Mouse (Mus musculus) neutrophil, adult 5-6 weeks (primary cell): ENCODE data around the gene Serinc5. TPM values are rescaled to one million over a fixed set of nuclear protein-coding genes. Genes with fewer than 3 reads are reported as not detected.

Experiments used
- ATAC-seq: fragments of 151-379, 151-347 bp; 2 replicates; pipeline ENCODE4 v1.8.0; 2017; ENCODE audit warnings: mild to moderate bottlenecking, moderate TSS enrichment; ENCODE audit not compliant: insufficient number of reproducible peaks, poor library complexity, low FRiP score, severe bottlenecking; ENCODE audit errors: extremely low read depth
- total RNA-seq: library from RNA; stranded (forward); fragments of 200-1000 nt; gene quantifications from 2 replicates; pipeline ENCODE4 v1.2.3, GENCODE M21; 2017

Serinc5 gene
- total RNA-seq, 1 experiment from 2014 or later, result 54.0 TPM

DNA sequence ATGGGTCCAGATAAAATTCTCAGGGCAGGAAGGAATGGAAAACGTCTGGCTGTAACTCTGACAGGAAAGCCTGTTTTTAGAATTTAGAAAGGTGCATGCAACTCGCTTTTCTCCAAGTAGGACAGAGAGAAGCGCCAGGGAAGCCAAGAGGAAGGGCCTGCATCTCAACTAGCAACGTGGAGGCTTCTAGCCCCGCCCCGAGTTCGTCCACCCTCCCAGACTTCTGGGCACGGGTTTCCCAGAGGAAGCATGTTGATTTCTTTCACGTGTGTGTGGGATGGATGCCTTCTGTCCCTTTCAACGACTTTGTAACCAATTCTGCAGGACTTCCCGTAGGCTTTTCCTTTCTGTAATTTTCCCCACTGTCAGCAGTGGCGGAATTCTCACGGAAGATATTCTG lies 118.9 kb downstream of the Serinc5 start:
- ATAC-seq, result no peak

DNA sequence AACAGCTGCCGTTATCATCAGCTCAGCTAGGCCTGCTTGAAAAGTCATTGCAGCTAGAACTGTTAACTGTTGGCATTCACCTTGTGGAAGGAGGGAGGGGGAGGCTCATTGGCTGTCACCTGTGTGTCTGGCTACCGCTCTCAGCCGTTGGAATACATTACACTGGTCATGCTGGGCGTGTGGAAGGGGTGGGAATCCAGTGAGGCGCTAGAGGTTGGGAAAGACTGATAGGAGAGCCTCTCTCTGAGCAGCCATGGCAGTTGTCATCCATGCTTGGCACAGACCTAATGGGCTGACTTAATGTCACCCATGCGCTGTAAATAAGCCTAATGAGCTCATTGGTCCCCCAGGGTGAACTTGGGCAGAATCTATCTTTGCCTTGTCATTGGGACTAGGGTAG lies 120.9 kb downstream of the Serinc5 start:
- ATAC-seq, result no peak

DNA sequence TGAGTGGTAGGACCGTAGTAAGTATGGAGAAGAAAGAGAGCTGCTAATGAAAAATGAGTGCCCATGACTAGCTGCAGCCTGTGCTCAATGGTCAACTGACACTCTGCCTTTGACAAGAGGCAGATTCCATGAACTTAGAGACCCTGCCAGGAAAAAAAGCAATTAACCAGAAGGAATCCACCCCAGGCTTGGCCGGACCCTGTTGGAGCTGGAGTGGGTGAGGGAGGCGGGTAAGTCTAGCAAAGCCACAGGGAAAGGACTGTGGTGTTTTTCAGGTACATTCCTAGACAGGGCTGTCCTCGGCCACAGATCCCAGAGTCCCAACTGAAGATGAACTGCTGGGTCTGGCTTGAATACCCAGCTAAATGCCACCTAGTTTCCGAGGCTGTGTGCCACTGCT lies 121.9 kb downstream of the Serinc5 start:
- ATAC-seq, result no peak

DNA sequence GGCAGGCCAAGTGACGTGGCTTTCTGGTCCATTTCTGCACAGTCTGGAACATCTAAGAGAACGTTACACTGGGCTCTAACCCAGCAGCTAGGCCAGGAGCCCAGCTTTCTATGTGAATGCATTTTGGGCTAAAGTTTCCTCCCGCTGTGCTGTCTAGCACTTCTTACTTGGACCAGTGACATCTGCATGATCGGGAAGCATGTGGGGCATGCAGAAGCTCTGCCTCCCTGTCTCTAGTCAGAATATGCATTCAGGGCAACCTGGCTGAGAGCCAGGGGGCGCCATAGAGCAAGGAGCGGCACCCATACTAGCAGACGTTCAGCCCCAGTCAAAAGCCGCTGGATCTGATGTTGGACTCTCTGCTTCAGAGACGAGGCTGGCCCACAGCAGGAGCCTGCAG lies 122.4 kb downstream of the Serinc5 start:
- peak; percentile 57 for ATAC-seq

DNA sequence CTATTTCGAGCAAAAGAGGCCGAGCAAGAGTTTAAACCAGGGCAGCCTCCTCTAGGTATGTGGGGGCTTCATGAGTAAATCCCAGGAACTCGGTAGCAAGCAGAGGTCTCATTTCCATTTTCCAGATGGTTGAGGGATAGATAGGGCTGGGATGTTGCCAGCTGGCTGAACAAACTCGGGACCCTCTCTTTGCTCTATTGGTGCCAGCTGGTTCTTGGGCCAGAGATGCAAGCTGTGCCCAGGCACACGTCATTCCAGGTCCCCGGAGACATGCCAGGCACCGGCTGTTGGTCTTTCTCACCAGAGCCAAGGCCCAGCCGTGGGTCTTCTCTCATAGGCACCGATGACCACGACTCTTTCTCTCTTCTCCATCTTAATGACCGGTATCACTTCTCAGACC lies 122.8 kb downstream of the Serinc5 start:
- ATAC-seq, result no peak

DNA sequence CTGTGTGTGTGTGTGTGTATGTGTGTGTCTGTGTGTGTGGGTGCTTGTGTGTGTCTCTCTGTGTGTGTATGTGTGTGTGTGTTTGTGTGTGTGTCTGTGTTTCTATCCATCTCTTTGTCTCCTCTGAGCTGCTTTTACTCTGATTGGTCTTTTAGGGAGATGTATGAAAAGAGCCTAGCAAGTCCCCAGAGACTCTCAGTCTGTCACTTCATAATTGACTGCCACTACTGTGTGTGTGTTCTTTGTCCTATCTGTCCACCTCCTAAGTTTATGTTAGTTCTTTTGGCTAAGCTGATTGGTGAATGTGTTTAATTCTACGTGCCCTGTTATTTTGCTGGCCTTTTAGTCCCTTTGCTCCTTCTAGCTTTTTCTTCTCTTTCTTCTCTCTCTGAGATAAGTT lies 124.8 kb downstream of the Serinc5 start:
- ATAC-seq, result no peak

DNA sequence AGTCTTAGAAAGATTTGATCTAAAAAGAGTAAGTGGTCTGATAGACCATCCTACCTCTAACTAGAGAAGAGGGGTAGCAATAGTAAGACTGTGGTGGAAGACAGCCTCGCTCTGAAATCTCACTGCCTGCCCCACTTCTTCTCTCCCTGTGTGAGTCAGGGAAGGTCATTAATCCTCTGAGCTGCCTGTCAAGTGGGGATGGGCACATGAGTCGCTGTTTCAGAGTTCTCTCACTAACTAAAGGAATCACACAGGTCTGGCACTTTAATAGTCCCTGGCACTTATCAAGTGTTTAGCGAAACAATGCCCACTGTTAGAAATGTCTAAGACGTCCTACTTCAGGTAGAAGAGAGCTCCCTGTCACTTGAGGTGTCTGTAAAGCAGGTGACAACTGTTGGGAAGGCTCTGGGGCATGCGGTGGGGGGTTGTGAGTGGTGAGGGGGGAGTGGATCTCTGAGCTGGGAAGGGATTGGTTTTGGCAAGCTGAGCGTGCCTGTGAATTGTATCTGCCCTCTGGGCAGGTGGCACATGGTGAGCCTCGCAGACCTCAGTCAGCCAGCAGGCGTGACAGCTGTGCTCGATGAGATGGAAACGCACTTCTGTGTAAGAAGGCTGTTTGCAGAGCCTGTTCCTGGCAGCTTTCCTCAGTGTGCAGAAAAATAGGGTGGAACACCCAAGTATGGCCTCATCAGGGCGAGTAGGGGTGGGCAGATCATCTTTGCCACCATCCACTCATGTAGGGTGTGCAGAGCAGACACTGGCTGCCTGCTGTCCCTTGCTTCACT lies 125.8 kb downstream of the Serinc5 start:
- peak; percentile 23; the same call in 1 of the 2 replicates for ATAC-seq

DNA sequence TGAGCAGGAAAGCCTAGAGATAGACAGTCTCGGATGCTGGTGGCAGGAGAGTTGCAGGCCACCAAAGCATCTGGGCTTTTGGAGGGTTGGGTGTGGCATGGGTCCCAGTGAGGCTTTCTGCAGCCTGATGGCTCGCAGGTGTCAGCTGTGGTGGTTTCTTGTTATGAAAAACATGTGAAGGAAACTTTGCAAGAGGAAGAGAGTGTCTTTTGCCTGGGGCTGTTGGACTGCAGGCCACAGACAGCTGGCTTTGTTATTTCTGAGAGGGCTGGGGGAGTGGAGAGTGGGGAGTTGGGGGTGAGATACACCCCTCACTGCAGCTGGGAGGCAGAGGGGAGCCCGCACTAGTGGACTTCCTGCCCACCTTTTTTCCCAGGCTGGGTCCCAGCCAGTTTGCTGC lies 127.9 kb downstream of the Serinc5 start:
- ATAC-seq, result 0 out of 2 replicates have a peak, but pooled peaks have one; percentile 21

DNA sequence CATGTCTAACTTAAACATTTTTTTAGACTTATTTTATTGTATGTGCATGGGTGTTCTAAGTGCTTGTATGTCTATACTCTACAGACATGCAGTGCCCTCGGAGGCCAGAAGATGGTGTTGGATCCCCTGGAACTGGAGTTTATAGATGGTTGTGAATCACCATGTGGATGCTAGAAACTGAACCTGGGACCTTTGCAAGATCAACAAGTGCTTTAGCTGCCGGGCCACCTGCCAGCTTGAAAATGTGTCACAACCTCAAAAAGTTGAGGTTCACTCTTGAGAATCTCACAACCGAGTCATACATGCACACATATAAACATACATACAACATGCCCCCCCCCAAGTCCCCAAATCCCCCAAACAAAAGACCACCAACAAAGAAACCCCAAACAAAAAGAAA lies 129.0 kb downstream of the Serinc5 start:
- no peak for ATAC-seq

DNA sequence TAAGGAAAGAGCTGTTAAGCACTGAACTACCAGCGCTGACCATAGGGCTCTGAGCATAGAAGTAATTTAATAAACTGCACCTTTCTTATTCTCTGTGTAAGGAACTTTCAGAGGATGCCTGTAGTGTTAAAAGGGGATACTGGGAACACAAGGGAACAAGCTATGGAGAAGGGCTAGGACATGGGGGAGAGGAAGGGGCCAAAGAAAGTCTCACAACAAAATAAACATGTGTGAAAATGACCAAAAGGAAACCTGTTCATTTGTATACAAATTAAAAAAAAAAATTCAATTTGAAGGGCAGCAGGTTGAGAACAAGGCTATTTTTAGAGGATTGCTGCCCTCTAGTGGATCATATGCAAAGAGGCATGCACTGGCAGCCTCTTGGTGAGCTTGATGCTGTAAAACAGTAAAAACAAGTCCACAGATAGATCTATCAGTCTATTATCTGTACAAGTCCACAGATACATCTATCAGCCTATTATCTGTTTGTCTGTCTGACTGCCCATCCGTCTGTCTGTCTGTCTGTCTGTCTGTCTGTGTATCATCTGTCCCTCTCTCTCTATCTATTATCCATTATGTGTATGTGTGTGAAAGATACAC lies 129.9 kb downstream of the Serinc5 start:
- peak; percentile 49; the same call in 1 of the 2 replicates for ATAC-seq

DNA sequence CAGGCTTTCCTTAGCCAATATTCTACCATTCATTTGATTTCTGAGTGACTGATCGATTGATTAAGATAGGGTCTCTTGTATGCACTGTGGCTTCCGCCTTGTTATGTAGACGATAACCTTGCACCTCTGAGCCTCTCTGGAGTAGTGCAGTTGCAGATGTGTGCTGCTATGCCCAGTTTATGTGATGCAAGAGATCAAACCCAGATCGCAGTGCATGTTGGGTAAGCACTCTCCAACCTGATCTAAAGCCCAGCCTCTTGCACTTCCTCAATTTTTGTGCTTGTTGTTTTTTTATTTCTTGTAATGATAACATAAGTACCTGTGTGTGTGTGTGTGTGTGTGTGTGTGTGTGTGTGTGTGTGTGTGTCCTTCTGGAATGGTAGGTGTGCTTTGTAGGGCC lies 132.0 kb downstream of the Serinc5 start:
- no peak for ATAC-seq

DNA sequence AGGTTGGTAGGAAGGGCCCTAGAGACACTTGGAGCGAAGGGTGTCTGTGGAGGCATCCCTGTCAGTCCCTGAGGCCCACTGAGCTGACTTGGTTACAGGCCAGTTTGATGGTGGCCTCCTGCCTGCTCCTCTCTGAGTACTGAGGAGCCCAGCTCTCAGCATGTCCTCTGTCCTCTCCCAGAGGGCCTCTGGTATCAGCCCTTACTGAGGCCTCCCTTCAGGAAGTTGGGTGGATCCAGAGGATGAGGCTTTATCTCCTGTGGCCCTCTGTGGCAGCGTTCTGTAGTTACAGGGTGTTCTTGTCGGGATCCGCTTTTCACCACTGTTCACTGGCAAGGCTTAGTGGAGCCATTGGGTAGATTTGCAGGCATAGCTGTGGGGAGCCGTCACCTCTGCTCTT lies 132.4 kb downstream of the Serinc5 start:
- ATAC-seq, result no peak

DNA sequence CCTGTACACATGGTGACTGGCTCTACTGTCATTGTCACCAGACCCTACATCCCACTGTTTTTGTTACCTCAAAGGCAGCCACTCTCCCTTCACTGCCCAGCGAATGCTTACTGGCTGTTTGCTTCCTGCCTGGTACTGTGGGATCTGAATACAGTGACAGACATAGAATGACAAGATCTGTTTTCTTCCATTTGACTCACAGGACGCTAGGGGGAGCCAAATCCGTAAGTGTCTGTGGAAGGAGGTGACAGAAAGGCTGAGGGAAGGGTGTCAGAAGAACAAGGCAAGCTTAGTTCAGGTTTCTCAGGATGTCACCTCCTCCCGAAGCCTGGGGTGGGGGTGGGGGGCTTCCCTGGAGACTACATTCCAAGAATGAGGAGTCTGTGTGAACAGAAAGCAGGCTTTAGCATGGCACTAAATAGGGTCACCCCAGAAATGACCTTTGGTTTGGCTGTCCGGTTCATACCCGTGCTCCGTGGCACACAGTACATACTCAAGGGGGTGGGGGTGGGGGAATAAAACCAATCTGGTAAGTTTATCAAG lies 140.2 kb downstream of the Serinc5 start:
- peak; percentile 71 for ATAC-seq

DNA sequence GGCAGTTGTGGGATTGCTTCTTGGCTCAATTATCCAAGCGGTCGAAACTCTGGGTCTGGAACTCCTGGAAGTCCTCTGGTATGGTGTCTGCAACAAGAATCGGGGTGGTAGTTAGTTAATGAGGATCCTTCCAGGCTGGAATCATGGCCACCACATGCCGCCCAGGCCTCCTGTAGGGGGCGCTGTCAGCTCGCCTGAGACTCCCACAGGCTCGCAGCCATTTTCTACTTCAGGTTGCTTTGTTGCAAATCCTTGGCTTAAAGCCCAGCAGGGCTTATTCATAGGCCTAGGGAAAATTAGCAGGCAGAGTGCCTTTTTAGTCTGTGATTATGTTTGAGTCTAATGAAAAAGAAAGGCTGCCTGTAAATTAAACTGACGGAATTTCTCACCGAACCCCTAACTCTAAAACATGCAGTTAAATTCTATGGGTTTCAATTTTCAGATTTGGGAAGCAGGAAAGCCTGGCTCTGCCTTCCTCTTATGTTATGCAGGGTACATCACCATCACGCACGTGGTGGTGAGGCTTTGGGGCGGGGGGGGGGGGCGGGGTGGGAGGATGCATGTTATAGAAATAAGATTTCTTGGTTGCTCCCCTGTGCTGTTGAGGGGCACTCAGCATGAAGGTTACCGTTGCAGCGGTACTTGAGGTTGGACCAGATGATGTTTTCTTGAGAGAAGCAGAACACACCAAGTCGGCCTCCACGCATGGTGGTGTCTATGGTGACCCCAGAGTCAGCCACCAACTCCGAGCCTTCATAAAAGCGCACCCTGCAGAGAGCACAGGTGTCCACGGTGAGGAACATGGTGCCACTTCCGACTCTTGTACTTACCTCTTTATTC lies 141.1 kb downstream of the Serinc5 start:
- no peak for ATAC-seq

DNA sequence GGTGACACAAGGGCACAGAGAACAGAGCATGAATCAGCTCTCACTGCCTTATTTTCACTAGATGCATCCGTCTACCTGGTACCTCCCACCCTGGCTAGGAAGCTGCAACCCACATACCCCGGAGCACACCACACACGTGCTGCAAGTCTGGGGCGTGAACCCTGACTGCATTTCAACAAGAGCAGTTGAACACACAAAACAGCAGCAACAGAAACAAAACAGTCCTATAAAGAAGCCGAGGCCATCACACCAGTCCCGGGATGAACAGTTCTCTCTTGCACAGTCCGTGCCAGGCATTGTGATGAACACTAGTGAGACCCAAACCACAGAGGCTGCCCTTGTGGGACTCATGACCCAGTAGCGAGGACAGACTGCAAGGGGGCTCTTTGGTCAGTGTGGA lies 142.8 kb downstream of the Serinc5 start:
- no peak for ATAC-seq

DNA sequence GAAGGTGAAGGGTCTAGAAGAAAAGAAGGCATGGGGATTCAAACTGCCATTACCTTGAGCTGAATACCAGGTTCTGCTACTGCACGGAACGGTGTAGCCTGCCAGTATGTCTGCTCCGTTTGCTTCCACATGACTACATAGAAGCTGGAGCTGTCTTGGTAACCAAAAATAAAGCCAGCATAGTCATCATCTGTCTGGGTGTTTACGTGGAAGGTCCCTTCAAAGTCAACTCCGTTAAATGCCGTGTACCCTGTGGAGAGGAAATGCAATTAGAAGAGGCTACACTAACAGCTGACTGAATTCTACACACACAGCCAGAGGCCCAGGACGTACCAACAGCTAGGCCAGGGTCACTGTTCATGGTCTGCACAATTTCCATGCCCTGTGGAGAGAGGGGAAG lies 144.1 kb downstream of the Serinc5 start:
- ATAC-seq, result no peak

DNA sequence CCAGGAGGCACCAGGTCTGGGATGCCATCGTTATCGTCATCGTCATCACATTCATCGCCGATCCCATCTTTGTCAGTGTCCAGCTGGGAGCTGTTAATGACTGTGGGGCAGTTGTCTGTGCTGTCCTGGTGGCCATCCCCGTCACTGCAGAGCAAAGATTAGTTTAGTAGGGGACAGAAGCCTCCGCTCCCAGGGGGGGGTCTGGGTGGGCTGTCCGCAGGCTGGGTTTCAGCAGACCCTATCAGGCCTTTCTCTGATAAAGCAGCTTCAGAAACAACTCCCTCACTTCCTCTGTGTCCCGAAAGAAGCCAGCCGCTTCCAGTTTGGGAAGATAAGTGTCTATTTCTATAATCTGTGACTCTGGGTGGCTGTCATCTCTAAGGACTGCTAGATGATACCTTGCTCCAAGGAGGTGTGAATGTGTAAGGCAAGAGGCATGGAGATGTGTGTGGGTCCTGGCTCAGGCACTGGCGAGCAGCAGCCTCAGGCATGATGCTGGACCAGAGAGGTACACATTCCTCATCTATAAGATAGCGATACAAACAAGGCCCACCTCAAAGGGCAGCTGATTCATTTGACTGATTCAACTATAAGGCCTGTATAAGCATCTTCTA lies 147.2 kb downstream of the Serinc5 start:
- no peak for ATAC-seq

DNA sequence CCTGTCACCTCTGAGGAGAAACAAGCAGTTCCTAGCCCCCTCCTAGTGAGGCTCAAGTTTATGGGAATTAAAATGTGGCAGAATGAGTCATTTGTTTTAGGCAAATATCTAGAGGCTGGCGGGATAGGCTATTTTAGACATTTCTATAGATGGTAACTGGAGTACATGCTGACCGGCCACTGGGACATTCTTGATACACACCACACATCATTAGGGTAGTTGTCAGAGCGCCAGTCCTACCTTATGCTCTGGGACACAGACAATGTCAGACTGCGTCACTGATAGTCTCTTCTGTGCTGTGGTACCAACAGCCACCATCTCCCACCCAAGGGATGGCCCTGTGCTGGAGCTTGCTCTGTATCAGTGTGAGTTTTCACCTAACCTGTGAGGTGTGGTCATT lies 148.2 kb downstream of the Serinc5 start:
- ATAC-seq, result no peak

DNA sequence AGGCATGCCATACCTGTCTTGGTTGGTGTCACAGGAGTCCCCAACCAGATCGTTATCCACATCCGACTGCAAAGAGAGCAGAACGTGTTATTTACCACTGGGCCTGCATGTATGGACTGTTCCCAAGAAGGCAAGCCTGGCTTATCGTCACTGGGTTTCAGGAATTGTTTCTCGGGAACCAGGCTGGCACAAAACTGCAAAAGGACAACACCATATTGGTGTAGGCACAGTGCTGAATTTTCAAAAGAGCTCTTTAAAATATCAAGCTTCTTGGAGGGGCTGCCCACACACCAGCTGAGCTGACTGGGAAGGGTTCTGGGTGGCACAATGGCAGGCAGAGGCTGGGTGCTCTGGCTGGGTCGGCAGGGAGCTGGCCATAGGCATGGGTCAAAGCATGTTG lies 149.6 kb downstream of the Serinc5 start:
- no peak for ATAC-seq
